In the genomic region with DNA sequence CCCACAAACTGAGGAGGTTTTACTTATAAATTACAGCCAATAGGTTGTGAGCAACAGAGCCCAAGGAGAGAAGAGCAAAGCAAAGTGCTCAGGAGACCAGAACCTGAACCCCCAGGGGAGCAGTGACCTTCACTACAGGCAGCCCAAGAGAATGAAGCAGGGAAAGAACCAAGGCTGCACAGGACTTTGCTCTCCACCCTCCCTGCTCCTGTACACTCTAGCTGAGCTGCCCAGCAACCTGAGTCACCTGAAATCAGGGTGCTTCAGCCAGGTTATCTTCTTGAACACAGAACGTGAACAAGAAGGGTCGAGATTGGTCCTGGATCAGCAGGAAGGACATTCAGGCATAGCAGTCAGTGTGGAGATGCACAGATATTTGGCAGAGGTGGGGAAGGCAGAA, we compare ENCODE assay signal across 18 mouse cellular contexts. TPM values are rescaled to one million over a fixed set of nuclear protein-coding genes. Genes with fewer than 3 reads are reported as not detected.
"Had no signal": no experiment of that assay in that cellular context is flagged by ENCODE, and none has a peak within 500 bp of the region (broad histone marks: within the 10 kb centered on the region; RNA-seq: fewer than 3 reads in every experiment).

No protein-coding gene starts in this region.

- DNase-seq: kidney, adult 8-10 months; kidney, postnatal 14 days; kidney, postnatal 4 days; left cerebral cortex, postnatal 4 days; liver, embryonic 13.5 days; lung, adult 2 months; retina, postnatal 1 day; right cerebral cortex, postnatal 25 days; spleen, adult 18-20 months; thymus, adult 18-20 months had no signal

- H3K27me3 ChIP-seq: kidney, embryonic 15.5 days; midbrain, embryonic 15.5 days; neural tube, embryonic 12.5 days; neural tube, embryonic 15.5 days had no signal

- H3K27ac ChIP-seq: liver, embryonic 13.5 days; macrophage; midbrain, embryonic 12.5 days; midbrain, embryonic 15.5 days; neural tube, embryonic 12.5 days; neural tube, embryonic 15.5 days had no signal

- H3K9ac ChIP-seq: kidney, embryonic 15.5 days; liver, embryonic 13.5 days; midbrain, embryonic 12.5 days; midbrain, embryonic 15.5 days; neural tube, embryonic 12.5 days; neural tube, embryonic 15.5 days had no signal

- H3K9me3 ChIP-seq: kidney, embryonic 15.5 days; liver, embryonic 13.5 days; midbrain, embryonic 12.5 days; midbrain, embryonic 15.5 days; neural tube, embryonic 12.5 days; neural tube, embryonic 15.5 days had no signal

- ATAC-seq: midbrain, embryonic 15.5 days had no signal

- H3K4me2 ChIP-seq: kidney, embryonic 15.5 days; liver, embryonic 13.5 days; midbrain, embryonic 12.5 days; midbrain, embryonic 15.5 days; neural tube, embryonic 12.5 days; neural tube, embryonic 15.5 days had no signal

- H3K4me1 ChIP-seq: liver, embryonic 13.5 days; neural tube, embryonic 12.5 days had no signal

- H3K36me3 ChIP-seq: kidney, embryonic 15.5 days; liver, embryonic 13.5 days; midbrain, embryonic 12.5 days; midbrain, embryonic 15.5 days; neural tube, embryonic 12.5 days; neural tube, embryonic 15.5 days had no signal

- H3K4me3 ChIP-seq: kidney, embryonic 15.5 days; liver, embryonic 13.5 days; midbrain, embryonic 12.5 days; midbrain, embryonic 15.5 days; neural tube, embryonic 12.5 days; neural tube, embryonic 15.5 days had no signal

RNA-seq across cellular contexts. Expression of gene Bmpr1b, which starts 5.3 kb away (rescaled TPM):
- total RNA-seq: liver, adult 2 months; megakaryocyte, adult 5-6 weeks had no signal
- polyA plus RNA-seq: liver, adult 2 months; macrophage had no signal
